Mouse (Mus musculus) spleen, adult 12 weeks (tissue): ENCODE measurements around the gene Hist1h2ae.
"Not testable (repeated sequence)": the region's sequence is repeated elsewhere in the genome, so short reads cannot be mapped to it uniquely, and the experiment has no call there.

ENCODE experiments used
- DNase-seq: peaks from one replicate; pipeline ENCODE4 v3.0.0; 2022; ENCODE audit warnings: low spot score

Gene Hist1h2ae

GRCm38 (mm10) chr13:23561883-23562659, 8.9 kb downstream of the Hist1h2ae start, which contains the start of gene Hist1h3e:
Gene Hist1h3e (minus strand): TSS chr13:23562369.
- peak; percentile 93 for DNase-seq

DNA sequence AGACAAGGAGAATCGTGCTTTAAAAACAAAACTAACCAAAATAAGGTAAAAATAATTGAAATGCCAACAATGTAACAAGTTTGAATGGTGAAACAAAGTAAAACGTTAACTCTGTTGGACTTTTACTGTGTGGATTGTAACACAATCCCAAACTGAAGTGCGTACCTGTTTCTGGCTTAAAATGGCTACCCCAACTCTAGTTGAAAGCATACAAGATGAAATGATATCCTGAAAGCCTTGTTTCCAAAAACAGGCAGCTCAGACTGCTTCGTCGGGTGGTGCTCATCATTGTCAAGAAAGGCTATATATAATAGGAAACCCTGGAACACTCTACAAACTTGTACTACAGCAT, 9.5 kb downstream of the Hist1h2ae start:
- DNase-seq: not testable (repeated sequence)

DNA sequence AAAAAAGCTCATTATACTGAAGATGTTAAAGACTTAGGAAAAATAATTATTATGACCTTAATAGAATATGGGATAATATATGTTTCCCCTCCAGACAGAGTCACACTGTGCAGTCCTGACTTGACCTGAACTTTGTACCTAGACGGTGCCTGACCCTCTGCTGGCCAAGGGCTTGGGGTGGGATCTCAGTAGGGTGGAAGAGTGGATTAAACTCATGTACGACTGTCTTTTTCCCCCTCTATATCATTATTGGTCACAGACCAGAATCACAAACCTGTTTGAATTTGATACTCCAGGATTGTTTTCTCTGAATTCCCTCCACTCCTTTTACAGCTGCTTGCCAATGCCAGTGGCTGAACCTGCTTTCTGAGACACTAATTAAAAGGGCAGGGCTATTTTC, 10.3 kb downstream of the Hist1h2ae start:
- DNase-seq: not testable (repeated sequence)

GRCm38 (mm10) chr13:23556906-23557305, 14.1 kb downstream of the Hist1h2ae start:
- no peak for DNase-seq

- peak; percentile 74 for DNase-seq
Measured at GRCm38 (mm10) chr13:23555839-23556416, 15.1 kb downstream of the Hist1h2ae start.

DNA sequence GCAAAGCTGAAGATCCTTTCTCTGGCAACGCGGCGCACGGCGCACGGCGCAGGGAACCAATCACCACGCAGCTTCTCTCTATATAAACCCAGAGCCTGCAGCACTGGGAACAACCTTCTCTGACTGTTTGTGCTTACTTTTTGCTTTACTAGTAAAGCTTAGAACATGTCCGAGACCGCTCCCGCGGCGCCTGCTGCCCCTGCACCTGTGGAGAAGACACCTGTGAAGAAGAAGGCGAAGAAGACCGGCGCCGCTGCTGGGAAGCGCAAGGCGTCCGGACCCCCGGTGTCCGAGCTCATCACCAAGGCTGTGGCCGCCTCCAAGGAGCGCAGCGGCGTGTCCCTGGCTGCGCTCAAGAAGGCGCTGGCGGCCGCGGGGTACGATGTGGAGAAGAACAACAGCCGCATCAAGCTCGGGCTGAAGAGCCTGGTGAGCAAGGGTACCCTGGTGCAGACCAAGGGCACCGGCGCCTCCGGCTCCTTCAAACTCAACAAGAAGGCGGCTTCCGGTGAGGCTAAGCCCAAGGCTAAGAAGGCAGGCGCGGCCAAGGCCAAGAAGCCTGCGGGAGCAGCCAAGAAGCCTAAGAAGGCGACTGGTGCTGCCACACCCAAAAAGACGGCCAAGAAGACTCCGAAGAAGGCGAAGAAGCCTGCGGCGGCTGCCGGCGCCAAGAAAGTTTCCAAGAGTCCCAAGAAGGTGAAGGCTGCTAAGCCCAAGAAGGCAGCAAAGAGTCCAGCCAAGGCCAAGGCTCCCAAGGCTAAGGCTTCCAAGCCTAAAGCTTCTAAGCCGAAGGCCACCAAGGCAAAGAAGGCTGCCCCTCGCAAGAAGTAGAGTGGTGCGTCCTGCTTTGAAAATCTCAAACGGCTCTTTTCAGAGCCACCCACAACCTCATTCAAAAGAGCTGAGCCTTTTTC, 15.8 kb downstream of the Hist1h2ae start:
- peak; percentile 86 for DNase-seq

- DNase-seq: no peak
Measured at GRCm38 (mm10) chr13:23554393-23554792, 16.6 kb downstream of the Hist1h2ae start.

GRCm38 (mm10) chr13:23552962-23553361, 18.1 kb downstream of the Hist1h2ae start, which contains the start of gene Hist1h1d:
Gene Hist1h1d (plus strand): TSS chr13:23553262.
- no peak for DNase-seq

GRCm38 (mm10) chr13:23551931-23552914, 18.8 kb downstream of the Hist1h2ae start:
- no peak for DNase-seq

DNA sequence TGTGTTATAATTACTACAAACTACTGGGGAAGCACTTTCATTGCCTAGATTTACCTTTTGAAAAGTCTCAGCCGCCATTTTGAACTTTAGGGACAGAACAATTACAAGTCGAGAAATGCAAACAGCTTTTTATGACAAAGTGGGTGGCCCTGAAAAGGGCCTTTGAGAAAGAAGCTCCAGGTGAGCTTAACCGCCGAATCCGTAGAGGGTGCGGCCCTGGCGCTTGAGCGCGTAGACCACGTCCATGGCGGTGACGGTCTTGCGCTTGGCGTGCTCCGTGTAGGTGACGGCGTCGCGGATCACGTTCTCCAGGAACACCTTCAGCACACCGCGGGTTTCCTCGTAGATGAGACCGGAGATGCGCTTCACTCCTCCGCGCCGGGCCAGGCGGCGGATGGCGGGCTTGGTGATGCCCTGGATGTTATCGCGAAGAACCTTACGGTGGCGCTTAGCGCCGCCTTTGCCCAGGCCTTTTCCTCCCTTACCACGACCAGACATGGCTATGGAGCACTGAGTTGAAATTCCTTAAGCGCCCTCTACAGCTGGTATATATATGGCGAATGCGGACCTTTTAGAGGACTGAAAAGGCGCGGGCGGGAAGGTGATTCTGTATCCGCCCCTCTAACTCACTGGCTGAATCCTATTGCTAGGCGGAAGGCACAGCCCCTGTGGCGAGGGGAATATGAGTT, 19.7 kb downstream of the Hist1h2ae start, which contains the start of gene Hist1h4f:
Gene Hist1h4f (minus strand): TSS at position 503 of the 689 bp plus-strand sequence.
- DNase-seq: peak; percentile 91

- DNase-seq: no peak
Measured at GRCm38 (mm10) chr13:23550761-23551145, 20.3 kb downstream of the Hist1h2ae start.

DNA sequence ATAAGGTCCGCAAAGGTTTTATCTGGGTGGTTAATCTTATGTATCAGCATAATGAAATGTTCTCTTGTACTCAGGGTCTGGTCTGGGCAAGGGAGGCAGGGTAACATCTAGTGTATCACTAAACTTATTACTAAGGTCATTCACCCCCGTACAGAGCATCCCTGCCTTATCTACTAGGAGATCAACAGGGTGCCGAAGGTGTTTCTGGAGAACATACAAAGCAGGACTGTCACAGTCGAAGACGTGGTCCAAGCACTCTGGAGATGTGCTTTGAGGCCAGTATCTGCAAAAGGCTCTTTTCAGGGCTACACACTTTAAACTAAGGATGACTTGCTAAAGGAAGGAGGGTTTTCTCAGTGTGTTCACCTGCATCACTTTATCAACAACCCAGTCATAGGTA, 24.3 kb downstream of the Hist1h2ae start:
- DNase-seq: no peak

DNA sequence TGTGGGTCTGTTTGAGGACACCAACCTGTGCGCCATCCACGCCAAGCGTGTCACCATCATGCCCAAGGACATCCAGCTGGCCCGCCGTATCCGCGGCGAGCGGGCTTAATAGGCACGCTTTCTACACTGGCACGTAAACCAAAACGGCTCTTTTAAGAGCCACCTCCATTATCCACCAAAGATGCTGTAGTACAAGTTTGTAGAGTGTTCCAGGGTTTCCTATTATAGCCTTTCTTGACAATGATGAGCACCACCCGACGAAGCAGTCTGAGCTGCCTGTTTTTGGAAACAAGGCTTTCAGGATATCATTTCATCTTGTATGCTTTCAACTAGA, 26.3 kb downstream of the Hist1h2ae start:
- not testable (repeated sequence) for DNase-seq

DNA sequence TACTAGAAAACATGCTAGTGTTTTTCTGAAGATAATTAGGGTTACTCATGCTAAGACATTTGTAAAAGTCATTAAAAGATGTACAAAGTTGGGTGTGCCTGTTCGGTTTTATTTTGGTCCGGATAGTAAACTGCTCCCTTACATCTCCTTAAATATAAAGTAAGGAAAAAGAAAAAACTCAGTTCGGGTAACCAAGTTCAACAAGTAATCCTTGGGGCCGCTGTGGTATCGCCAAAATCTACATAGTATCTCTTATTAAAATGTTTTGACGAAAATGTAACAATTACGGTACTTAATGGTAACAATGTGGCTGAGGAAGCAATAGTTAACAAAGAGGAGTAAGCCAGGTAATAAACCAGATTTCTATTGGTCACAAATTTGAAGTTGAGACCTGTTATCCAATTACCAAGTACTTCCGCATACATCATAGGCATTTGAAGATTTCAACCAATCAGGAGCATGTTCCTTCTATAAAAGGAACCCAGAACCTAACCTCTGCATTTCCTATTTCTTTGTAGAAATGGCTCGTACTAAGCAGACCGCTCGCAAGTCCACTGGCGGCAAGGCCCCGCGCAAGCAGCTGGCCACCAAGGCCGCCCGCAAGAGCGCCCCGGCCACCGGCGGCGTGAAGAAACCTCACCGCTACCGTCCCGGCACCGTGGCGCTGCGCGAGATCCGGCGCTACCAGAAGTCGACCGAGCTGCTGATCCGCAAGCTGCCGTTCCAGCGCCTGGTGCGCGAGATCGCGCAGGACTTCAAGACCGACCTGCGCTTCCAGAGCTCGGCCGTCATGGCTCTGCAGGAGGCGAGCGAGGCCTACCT, 26.8 kb downstream of the Hist1h2ae start, which contains the start of gene Hist1h3f:
Gene Hist1h3f (plus strand): TSS at position 88 of the 822 bp plus-strand sequence.
- DNase-seq: peak; percentile 79

DNA sequence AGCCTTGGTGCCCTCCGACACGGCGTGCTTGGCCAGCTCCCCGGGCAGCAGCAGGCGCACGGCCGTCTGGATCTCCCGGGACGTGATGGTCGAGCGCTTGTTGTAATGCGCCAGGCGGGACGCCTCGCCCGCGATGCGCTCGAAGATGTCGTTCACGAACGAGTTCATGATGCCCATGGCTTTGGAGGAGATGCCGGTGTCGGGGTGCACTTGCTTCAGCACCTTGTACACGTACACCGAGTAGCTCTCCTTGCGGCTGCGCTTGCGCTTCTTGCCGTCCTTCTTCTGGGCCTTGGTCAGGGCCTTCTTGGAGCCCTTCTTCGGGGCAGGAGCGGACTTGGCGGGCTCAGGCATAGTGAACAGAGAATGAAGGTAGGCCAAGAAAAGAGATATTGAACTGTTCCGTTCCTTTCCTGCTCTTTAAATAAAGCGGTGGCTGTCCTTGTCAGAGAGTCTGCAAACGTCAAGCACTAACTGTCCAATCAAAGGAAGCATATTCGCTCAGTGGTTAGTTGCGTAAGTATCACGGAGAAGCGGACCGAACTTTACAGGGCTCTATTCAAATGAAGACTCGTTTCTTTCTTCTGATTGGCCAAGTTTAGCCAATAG, 27.9 kb downstream of the Hist1h2ae start, which contains the start of gene Hist1h2bh:
Gene Hist1h2bh (minus strand): TSS at position 394 of the 609 bp plus-strand sequence.
- DNase-seq: peak; percentile 77

- not testable (repeated sequence) for DNase-seq
Measured at GRCm38 (mm10) chr13:23542225-23542980, 28.6 kb downstream of the Hist1h2ae start.

- no peak for DNase-seq
Measured at GRCm38 (mm10) chr13:23541497-23541896, 29.5 kb downstream of the Hist1h2ae start.

DNA sequence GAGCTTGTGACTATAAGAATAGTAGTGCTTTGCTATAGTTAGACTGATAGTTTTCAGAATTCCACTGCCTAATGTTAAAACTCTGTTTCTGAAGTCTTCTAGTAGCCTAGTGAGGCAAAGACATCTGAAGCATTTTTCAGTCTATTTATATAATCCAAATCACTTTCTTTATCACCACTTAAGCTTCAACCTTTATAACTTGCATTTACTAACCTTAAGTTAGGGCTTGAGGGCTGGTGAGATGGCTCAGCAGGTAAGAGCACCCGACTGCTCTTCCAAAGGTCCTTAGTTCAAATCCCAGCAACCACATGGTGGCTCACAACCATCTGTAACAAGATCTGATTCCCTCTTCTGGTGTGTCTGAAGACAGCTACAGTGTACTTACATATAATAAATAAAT, 31.2 kb downstream of the Hist1h2ae start:
- DNase-seq: not testable (repeated sequence)
